Mouse (Mus musculus) bone marrow macrophage, adult 2 months (primary cell): ENCODE results near the gene Mylpf.

Experiments
- CTCF ChIP-seq: IDR thresholded peaks from 2 replicates; pipeline ENCODE4 v1.5.1; 2012; ENCODE audit warnings: low read depth, mild to moderate bottlenecking, low read length, moderate library complexity
- POLR2A ChIP-seq: IDR thresholded peaks from 2 replicates; pipeline ENCODE4 v1.6.1; 2012; ENCODE audit warnings: mild to moderate bottlenecking, low read depth, low read length, borderline replicate concordance

GRCm38 (mm10) chr7:127223515-127224478 is 15.1 kb downstream of the Mylpf start:
- no peak for TF ChIP-seq CTCF
- no peak for TF ChIP-seq POLR2A
